Mouse (Mus musculus) limb, embryonic 13.5 days (tissue): ENCODE measurements around the gene Ly9. TPM values are rescaled to one million over a fixed set of nuclear protein-coding genes. Genes with fewer than 3 reads are reported as not detected.

Experiments used
- ATAC-seq: fragments of 200-750 bp; cut with Nextera tagmentation; 2 replicates; pipeline ENCODE4 v1.8.0; 2017; ENCODE audit warnings: low read depth, moderate number of reproducible peaks, moderate TSS enrichment; ENCODE audit not compliant: low FRiP score
- H3K27ac ChIP-seq: fragments of 300-500 bp; sonication (generic); 2 replicates; pipeline ENCODE4 v1.5.1; 2015; ENCODE audit warnings: inconsistent platforms, mild to moderate bottlenecking, moderate library complexity
- H3K27me3 ChIP-seq: fragments of 300-500 bp; sonication (generic); 2 replicates; pipeline ENCODE4 v1.6.1; 2015; ENCODE audit warnings: mild to moderate bottlenecking, inconsistent platforms
- H3K36me3 ChIP-seq: fragments of 300-500 bp; sonication (generic); 2 replicates; pipeline ENCODE4 v1.6.1; 2015; ENCODE audit warnings: inconsistent platforms, mild to moderate bottlenecking, moderate library complexity
- H3K4me1 ChIP-seq: fragments of 300-500 bp; sonication (generic); 2 replicates; pipeline ENCODE4 v1.6.1; 2015; ENCODE audit warnings: inconsistent platforms
- H3K4me2 ChIP-seq: fragments of 300-500 bp; sonication (generic); replicated peaks from 2 replicates; pipeline ENCODE4 v1.6.1; 2015; ENCODE audit warnings: inconsistent platforms, mild to moderate bottlenecking, moderate library complexity
- H3K4me3 ChIP-seq: fragments of 300-500 bp; sonication (generic); 2 replicates; pipeline ENCODE4 v1.5.1; 2015; ENCODE audit warnings: moderate library complexity, mild to moderate bottlenecking, inconsistent platforms
- H3K9ac ChIP-seq: fragments of 300-500 bp; sonication (generic); 2 replicates; pipeline ENCODE4 v1.6.1; 2015; ENCODE audit warnings: mild to moderate bottlenecking, inconsistent platforms
- H3K9me3 ChIP-seq: fragments of 300-500 bp; sonication (generic); 2 replicates; pipeline ENCODE4 v1.6.1; 2016; ENCODE audit warnings: inconsistent platforms
- WGBS: fragments of 180-500 bp; shearing (Covaris S2); methylation state at CpG from one replicate; pipeline ENCODE4 v1.1.7; 2015; 5-methylcytosine and 5-hydroxymethylcytosine counted together
- polyA plus RNA-seq: library from polyadenylated mRNA; unstranded; fragments of >200 nt; fragmentation: Nextera tagmentation; extraction: Ambion mirVana; gene quantifications from 2 replicates; pipeline ENCODE4 v1.2.1, GENCODE M21; 2015

The Ly9 gene
- 0.18 and 0.29 TPM in 2 replicates for polyA plus RNA-seq

- WGBS = 83% methylated on average over 9 of the region's 9 CpGs
- no peaks in the 10 kb centered on the region for H3K27me3 ChIP-seq
Measured at GRCm38 (mm10) chr1:171607176-171607575, at the start of gene Ly9. Gene Ly9 (minus strand): TSS chr1:171607410.

DNA sequence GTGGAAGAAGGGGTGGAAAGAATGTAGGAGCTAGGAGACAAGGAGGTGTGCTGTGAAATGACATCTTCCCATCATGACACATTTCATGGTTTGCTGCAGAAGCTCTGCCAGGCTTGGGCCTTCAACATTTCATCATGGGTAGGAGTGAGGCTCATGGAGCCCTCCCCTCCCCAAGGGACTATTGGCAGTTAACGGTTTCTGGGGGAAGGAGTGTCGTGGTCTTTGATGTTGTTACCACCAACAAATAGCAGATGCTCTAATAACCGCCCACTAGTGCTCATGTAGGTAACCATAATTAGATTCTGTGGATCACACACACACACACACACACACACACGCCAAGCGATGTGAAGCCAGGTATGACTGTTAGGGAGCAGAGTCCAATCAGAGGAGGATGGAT lies 45.5 kb upstream of the Ly9 start, which contains the start of gene Slamf7:
Gene Slamf7 (minus strand): TSS at position 302 of the 400 bp plus-strand sequence.
- no peak within 1 kb of the TSS for H3K9ac ChIP-seq
- no peak for ATAC-seq
- H3K4me1 ChIP-seq = no peaks in the 10 kb centered on the region
- WGBS = 79% methylated on average over 5 of the region's 5 CpGs
- no peak within 1 kb of the TSS for H3K4me2 ChIP-seq
- H3K9me3 ChIP-seq = no peaks in the 10 kb centered on the region
- H3K4me3 ChIP-seq = no peak within 1 kb of the TSS
- H3K36me3 ChIP-seq = no peaks in the 10 kb centered on the region
- H3K27me3 ChIP-seq = no peaks in the 10 kb centered on the region
- H3K27ac ChIP-seq = no peak within 1 kb of the TSS

More at GRCm38 (mm10) chr1:171607176-171607575, at the start of gene Ly9:
- ATAC-seq = no peak
- H3K4me3 ChIP-seq = no peak within 1 kb of the TSS
- H3K36me3 ChIP-seq = no peaks in the 10 kb centered on the region
- no peak within 1 kb of the TSS for H3K9ac ChIP-seq
- H3K9me3 ChIP-seq = no peaks in the 10 kb centered on the region
- no peak within 1 kb of the TSS for H3K27ac ChIP-seq
- no peak within 1 kb of the TSS for H3K4me2 ChIP-seq
- H3K4me1 ChIP-seq = no peaks in the 10 kb centered on the region

GRCm38 (mm10) chr1:171648840-171649239 lies 41.6 kb upstream of the Ly9 start:
- ATAC-seq = no peak
- H3K4me2 ChIP-seq = no peak overlapping the region
- H3K9me3 ChIP-seq = no peaks in the 10 kb centered on the region
- no peak overlapping the region for H3K27ac ChIP-seq
- H3K4me3 ChIP-seq = no peak overlapping the region
- H3K4me1 ChIP-seq = no peaks in the 10 kb centered on the region
- 75% methylated on average over 8 of the region's 8 CpGs for WGBS
- no peaks in the 10 kb centered on the region for H3K36me3 ChIP-seq
- H3K9ac ChIP-seq = no peak overlapping the region
- H3K27me3 ChIP-seq = no peaks in the 10 kb centered on the region

DNA sequence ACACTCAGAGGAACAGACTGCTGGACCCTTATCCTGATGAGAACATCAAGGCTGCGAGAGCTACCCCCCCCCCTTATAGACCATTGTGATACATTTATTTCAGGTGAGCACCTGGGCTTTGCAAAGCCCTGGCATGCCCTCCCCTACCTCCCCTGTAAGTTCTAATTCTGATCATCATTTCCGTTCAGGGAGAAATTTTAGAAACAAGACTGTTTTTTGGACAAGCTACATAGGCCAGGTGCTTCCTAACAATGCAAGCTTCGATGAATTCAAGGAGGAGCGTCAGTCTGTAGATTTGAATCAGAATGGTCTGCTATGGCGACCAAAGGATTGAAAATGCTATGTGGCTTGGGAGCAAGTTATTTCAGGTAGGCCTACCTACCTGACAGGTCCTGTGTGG lies 40.5 kb upstream of the Ly9 start:
- H3K27ac ChIP-seq = no peak overlapping the region
- no peak overlapping the region for H3K4me2 ChIP-seq
- no peak for ATAC-seq
- H3K4me3 ChIP-seq = no peak overlapping the region
- H3K27me3 ChIP-seq = no peaks in the 10 kb centered on the region
- H3K4me1 ChIP-seq = no peaks in the 10 kb centered on the region
- 91% methylated on average over 5 of the region's 5 CpGs for WGBS
- H3K9ac ChIP-seq = no peak overlapping the region
- H3K9me3 ChIP-seq = no peaks in the 10 kb centered on the region
- no peaks in the 10 kb centered on the region for H3K36me3 ChIP-seq

DNA sequence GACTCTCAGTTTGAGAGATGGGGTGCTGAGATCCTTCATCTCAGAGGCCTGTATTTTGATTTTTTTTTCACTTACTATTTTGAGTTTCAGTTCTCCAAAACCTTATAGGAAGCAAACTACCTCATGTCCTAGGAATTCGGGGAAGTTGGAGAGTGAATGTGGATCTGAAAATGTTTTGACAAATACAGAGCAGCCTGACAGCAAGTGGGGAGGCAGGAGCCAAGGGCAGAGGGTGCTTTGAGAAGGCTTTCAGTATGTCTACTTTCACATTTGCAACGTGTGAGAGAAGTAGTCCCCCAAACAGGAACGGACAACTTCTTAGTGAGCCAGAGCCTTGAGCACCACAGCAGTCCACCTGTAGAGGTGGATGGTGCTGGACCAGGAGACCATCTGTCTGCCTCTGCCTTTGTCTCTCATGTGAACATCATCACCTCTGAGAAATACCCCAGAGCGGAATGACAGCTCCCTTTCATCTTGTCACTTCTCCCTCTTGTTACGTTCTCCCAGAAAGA lies 39.3 kb upstream of the Ly9 start:
- Histone ChIP-seq H3K36me3 (no peaks in the 10 kb centered on the region), H3K9ac (no peak overlapping the region), H3K9me3 (no peaks in the 10 kb centered on the region), H3K4me3 (no peak overlapping the region), H3K4me1 (no peaks in the 10 kb centered on the region), H3K27ac (no peak overlapping the region), H3K4me2 (no peak overlapping the region), H3K27me3 (no peaks in the 10 kb centered on the region)
- no peak for ATAC-seq
- WGBS = 61% methylated on average over 5 of the region's 5 CpGs

- H3K27ac ChIP-seq = no peak overlapping the region
- H3K9ac ChIP-seq = no peak overlapping the region
- no peak for ATAC-seq
- no peaks in the 10 kb centered on the region for H3K4me1 ChIP-seq
- no peak overlapping the region for H3K4me2 ChIP-seq
- 73% methylated on average over 7 of the region's 7 CpGs for WGBS
- no peaks in the 10 kb centered on the region for H3K27me3 ChIP-seq
- no peak overlapping the region for H3K4me3 ChIP-seq
- no peaks in the 10 kb centered on the region for H3K9me3 ChIP-seq
- no peaks in the 10 kb centered on the region for H3K36me3 ChIP-seq
Measured at GRCm38 (mm10) chr1:171643612-171644011, 36.4 kb upstream of the Ly9 start.

GRCm38 (mm10) chr1:171640796-171641195 lies 33.6 kb upstream of the Ly9 start:
- Histone ChIP-seq H3K9ac (no peak overlapping the region), H3K9me3 (no peaks in the 10 kb centered on the region), H3K27ac (no peak overlapping the region), H3K4me3 (no peak overlapping the region), H3K36me3 (no peaks in the 10 kb centered on the region), H3K4me2 (no peak overlapping the region), H3K4me1 (no peaks in the 10 kb centered on the region), H3K27me3 (no peaks in the 10 kb centered on the region)
- 91% methylated on average over 6 of the region's 6 CpGs for WGBS
- ATAC-seq = no peak

DNA sequence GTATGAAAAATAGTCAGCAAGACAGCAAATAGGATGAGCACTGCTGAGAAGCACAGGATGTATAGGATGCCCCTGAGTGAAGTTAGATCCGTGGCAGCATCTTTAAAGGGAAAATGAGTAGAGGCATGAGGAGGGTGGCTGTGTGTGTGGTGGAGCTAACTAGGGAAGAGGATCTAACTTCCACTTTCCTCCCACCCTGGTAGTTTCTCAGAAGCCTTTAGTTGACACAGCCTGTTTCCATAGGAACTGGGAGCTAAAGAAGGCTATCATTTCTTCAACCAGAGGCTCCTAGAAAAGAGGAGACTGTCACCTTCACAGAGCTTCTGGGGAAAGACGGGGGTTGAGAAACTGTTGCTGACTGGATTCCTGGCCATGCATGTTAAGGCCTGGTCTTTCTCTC lies 31.5 kb upstream of the Ly9 start:
- no peak for ATAC-seq

DNA sequence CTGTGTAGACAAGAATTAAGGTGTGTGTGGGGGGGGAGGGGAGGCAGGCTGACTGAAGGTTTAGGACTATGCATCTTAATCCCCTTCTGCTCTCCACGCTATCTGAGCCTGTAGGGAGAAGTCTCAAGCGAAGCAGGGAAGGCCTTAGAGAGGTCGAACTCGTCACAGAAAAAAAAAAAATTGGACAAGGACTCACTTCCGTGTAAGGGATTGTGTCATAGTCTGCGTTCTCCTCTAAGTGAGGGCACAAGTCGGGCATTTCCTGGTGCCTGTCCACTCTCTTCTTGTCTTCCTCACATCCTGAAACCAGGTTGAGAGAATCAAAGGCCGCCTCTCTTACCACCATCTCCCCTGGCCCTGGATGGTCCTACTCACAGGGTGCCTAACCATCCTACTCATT lies 29.9 kb upstream of the Ly9 start:
- no peaks in the 10 kb centered on the region for H3K9me3 ChIP-seq
- H3K4me2 ChIP-seq = no peak overlapping the region
- H3K9ac ChIP-seq = no peak overlapping the region
- no peak overlapping the region for H3K27ac ChIP-seq
- H3K36me3 ChIP-seq = no peaks in the 10 kb centered on the region
- H3K27me3 ChIP-seq = no peaks in the 10 kb centered on the region
- no peaks in the 10 kb centered on the region for H3K4me1 ChIP-seq
- ATAC-seq = no peak
- H3K4me3 ChIP-seq = no peak overlapping the region
- 85% methylated on average over 8 of the region's 8 CpGs for WGBS

More for the DNA sequence above, 31.5 kb upstream of the Ly9 start:
- Histone ChIP-seq H3K9me3 (no peaks in the 10 kb centered on the region), H3K4me2 (no peak overlapping the region), H3K9ac (no peak overlapping the region), H3K4me3 (no peak overlapping the region), H3K4me1 (no peaks in the 10 kb centered on the region), H3K27me3 (no peaks in the 10 kb centered on the region), H3K36me3 (no peaks in the 10 kb centered on the region), H3K27ac (no peak overlapping the region)
- 66% methylated on average over 2 of the region's 2 CpGs for WGBS

DNA sequence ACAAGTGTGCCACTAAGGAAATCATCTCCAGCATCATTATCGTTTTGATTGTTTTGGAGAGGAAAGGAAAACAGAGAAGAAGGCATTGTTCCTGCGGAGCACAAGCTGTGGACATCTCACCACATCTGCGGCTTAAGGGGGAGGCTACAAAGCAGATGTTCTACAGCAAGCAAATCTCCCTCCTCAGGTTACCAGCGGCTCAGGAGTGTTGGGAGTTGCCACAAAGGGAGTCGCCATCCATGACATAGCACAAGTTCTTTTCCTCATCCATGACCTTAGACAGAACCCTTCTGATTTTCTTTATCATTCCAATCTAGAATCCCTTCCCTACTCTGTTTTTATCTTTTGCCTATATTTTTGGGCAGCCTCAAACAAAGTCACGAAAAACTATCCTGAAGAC lies 28.5 kb upstream of the Ly9 start:
- ATAC-seq = no peak
- Histone ChIP-seq H3K27ac (no peak overlapping the region), H3K9me3 (no peaks in the 10 kb centered on the region), H3K4me2 (no peak overlapping the region), H3K4me1 (0 out of 2 replicates have a peak, but pooled peaks cover 4% of the 10 kb centered on the region), H3K27me3 (no peaks in the 10 kb centered on the region), H3K4me3 (no peak overlapping the region), H3K9ac (no peak overlapping the region), H3K36me3 (no peaks in the 10 kb centered on the region)
- WGBS = 47% methylated on average over 6 of the region's 6 CpGs

- WGBS = 67% methylated on average over 2 of the region's 2 CpGs
- H3K4me2 ChIP-seq = no peak overlapping the region
- H3K27ac ChIP-seq = no peak overlapping the region
- no peak overlapping the region for H3K9ac ChIP-seq
- no peak overlapping the region for H3K4me3 ChIP-seq
- H3K4me1 ChIP-seq = 0 out of 2 replicates have a peak, but pooled peaks cover 6% of the 10 kb centered on the region
- no peaks in the 10 kb centered on the region for H3K36me3 ChIP-seq
- H3K9me3 ChIP-seq = no peaks in the 10 kb centered on the region
- H3K27me3 ChIP-seq = no peaks in the 10 kb centered on the region
- ATAC-seq = no peak
Measured at GRCm38 (mm10) chr1:171631447-171631846, 24.2 kb upstream of the Ly9 start.

DNA sequence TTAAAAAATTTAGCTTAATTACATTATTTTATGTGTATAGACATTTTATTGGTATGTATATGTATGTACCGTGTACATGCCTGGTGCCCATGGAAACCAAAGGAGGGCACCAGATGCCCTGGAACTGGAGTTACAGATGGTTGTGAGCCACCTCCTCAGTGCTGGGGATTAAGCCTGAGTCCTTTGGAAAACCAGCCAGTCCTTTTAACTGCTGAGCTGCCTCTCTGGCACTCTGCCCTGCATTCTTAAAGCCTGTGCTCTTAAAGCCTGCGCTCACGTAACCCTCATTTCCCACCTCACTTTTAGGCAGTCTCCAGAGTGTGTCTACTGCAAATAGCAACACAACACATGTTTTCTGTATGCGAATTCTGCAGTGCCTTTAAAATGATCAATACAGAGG lies 23.7 kb upstream of the Ly9 start:
- Histone ChIP-seq H3K27me3 (no peaks in the 10 kb centered on the region), H3K9ac (no peak overlapping the region), H3K36me3 (no peaks in the 10 kb centered on the region), H3K4me2 (no peak overlapping the region), H3K27ac (no peak overlapping the region), H3K4me3 (no peak overlapping the region), H3K9me3 (no peaks in the 10 kb centered on the region), H3K4me1 (0 out of 2 replicates have a peak, but pooled peaks cover 6% of the 10 kb centered on the region)
- peak; percentile 37; the same call in 1 of the 2 replicates for ATAC-seq
- WGBS = 56% methylated on average over 4 of the region's 4 CpGs

GRCm38 (mm10) chr1:171630041-171630440 lies 22.8 kb upstream of the Ly9 start:
- H3K4me3 ChIP-seq = no peak overlapping the region
- H3K9me3 ChIP-seq = no peaks in the 10 kb centered on the region
- no peak overlapping the region for H3K9ac ChIP-seq
- H3K27ac ChIP-seq = no peak overlapping the region
- H3K27me3 ChIP-seq = no peaks in the 10 kb centered on the region
- ATAC-seq = no peak
- no peaks in the 10 kb centered on the region for H3K36me3 ChIP-seq
- 69% methylated on average over 7 of the region's 7 CpGs for WGBS
- no peak overlapping the region for H3K4me2 ChIP-seq
- H3K4me1 ChIP-seq = 0 out of 2 replicates have a peak, but pooled peaks cover 6% of the 10 kb centered on the region
